In the genomic region with DNA sequence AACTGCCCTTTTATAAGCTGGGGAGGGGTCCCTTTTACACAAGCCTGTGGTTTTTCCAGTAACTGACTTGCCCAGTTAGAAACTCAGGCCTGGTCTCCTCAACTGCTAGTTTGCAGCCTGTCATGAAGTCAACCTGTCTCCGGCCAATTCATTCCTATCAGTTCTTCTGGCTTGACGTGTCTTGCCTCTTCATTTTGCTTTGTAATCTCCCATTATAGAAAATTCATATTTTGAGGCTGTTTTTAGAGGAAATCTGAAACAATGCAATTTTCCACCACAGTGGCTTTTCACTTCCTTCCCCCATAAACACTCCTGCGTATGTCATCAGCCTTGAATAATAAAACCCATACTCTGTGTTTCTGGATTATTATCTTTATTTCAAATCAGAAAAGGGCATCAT, we compare ENCODE assay signal across 23 mouse cellular contexts.
"Had no signal": no experiment of that assay in that cellular context is flagged by ENCODE, and none has a peak within 500 bp of the region (broad histone marks: within the 10 kb centered on the region; RNA-seq: fewer than 3 reads in every experiment).

No protein-coding gene starts in this region.

- H3K4me3 ChIP-seq: heart, embryonic 10.5 days; heart, embryonic 12.5 days; hindbrain, embryonic 10.5 days; hindbrain, embryonic 12.5 days; limb, embryonic 13.5 days; limb, embryonic 15.5 days had no signal

- H3K36me3 ChIP-seq: heart, embryonic 10.5 days; heart, embryonic 12.5 days; hindbrain, embryonic 10.5 days; hindbrain, embryonic 12.5 days; limb, embryonic 13.5 days; limb, embryonic 15.5 days had no signal

- H3K4me1 ChIP-seq: hindbrain, embryonic 10.5 days; hindbrain, embryonic 12.5 days; limb, embryonic 13.5 days; limb, embryonic 15.5 days had no signal

- H3K27ac ChIP-seq: heart, embryonic 10.5 days; hindbrain, embryonic 10.5 days; hindbrain, embryonic 12.5 days; hindbrain, embryonic 14.5 days; kidney, postnatal 0 days; limb, embryonic 13.5 days; limb, embryonic 15.5 days had no signal

- ATAC-seq: forebrain, postnatal 0 days; hindbrain, embryonic 16.5 days; inflammation-experienced regulatory T-cells, adult 6 months; intestine, postnatal 0 days had no signal

- H3K27me3 ChIP-seq: heart, embryonic 12.5 days; hindbrain, embryonic 12.5 days; limb, embryonic 13.5 days; limb, embryonic 15.5 days had no signal

- DNase-seq: forebrain, postnatal 0 days; gastrocnemius, postnatal 14 days; gastrocnemius, postnatal 36 days; heart, adult 18-20 months; heart, postnatal 10 days; kidney, adult 18-20 months; kidney, adult 8-10 months; kidney, postnatal 14 days; kidney, postnatal 36 days; layer of hippocampus, adult 9-11 months; layer of hippocampus, postnatal 36 days had no signal

- H3K9me3 ChIP-seq: heart, embryonic 10.5 days; heart, embryonic 12.5 days; hindbrain, embryonic 10.5 days; hindbrain, embryonic 12.5 days; limb, embryonic 13.5 days; limb, embryonic 15.5 days had no signal

- H3K9ac ChIP-seq: forebrain, postnatal 0 days; heart, embryonic 12.5 days; hindbrain, embryonic 12.5 days; hindbrain, embryonic 14.5 days; limb, embryonic 13.5 days; limb, embryonic 15.5 days had no signal

- H3K4me2 ChIP-seq: heart, embryonic 12.5 days; hindbrain, embryonic 12.5 days; hindbrain, embryonic 14.5 days; limb, embryonic 13.5 days; limb, embryonic 15.5 days; liver, embryonic 11.5 days had no signal
